ENCODE assay signal across 8 mouse cellular contexts in genomic region chr5:136473337-136473736, GRCm38 (mm10).
A peak's percentile ranks its signal among the peaks of the same experiment; 100 is the strongest.
DNase-seq lines count a peak whose midpoint lies in the region; ATAC-seq and TF ChIP-seq lines count a peak whose summit lies in the region.

No protein-coding gene starts in this region.

- no peak for TF ChIP-seq CTCF in heart, postnatal 0 days (IDR thresholded peaks at IDR 0.05; ENCODE audit: low read depth)

- H3K9ac ChIP-seq in hindbrain, embryonic 14.5 days: no peak overlapping the region
- no peak overlapping the region for H3K9ac ChIP-seq in hindbrain, embryonic 11.5 days (ENCODE audit: low read depth, low read length)
- no peak overlapping the region for H3K9ac ChIP-seq in heart, postnatal 0 days (replicated peaks; ENCODE audit: low read depth, low read length)
- H3K9ac ChIP-seq in limb, embryonic 15.5 days: no peak overlapping the region

- H3K27ac ChIP-seq in hindbrain, embryonic 14.5 days: peak overlapping the region; percentile 15; the same call in 1 of the 2 replicates
- H3K27ac ChIP-seq in hindbrain, embryonic 11.5 days (ENCODE audit: low read depth, low read length): no peak overlapping the region
- H3K27ac ChIP-seq in heart, postnatal 0 days (ENCODE audit: low read depth): peak overlapping the region; percentile 84
- H3K27ac ChIP-seq in limb, embryonic 15.5 days: peak overlapping the region; percentile 47

- H3K27me3 ChIP-seq in hindbrain, embryonic 14.5 days (ENCODE audit: control insufficient read depth, insufficient read depth, low read length): no peaks in the 10 kb centered on the region
- no peaks in the 10 kb centered on the region for H3K27me3 ChIP-seq in hindbrain, embryonic 11.5 days (ENCODE audit: control insufficient read depth, insufficient read depth, low read length)
- no peaks in the 10 kb centered on the region for H3K27me3 ChIP-seq in heart, postnatal 0 days (ENCODE audit: control insufficient read depth, insufficient read depth, low read length)
- peaks cover 11% of the 10 kb centered on the region for H3K27me3 ChIP-seq in limb, embryonic 15.5 days

- H3K4me1 ChIP-seq in hindbrain, embryonic 14.5 days (replicated peaks; ENCODE audit: control insufficient read depth, insufficient read depth, low read length): peaks cover 22% of the 10 kb centered on the region; the same call in 1 of the 2 replicates
- no peaks in the 10 kb centered on the region for H3K4me1 ChIP-seq in hindbrain, embryonic 11.5 days (replicated peaks; ENCODE audit: control insufficient read depth, insufficient read depth, low read length)
- H3K4me1 ChIP-seq in heart, postnatal 0 days (ENCODE audit: control insufficient read depth, insufficient read depth): peaks cover 68% of the 10 kb centered on the region
- peaks cover 49% of the 10 kb centered on the region for H3K4me1 ChIP-seq in limb, embryonic 15.5 days

- H3K4me3 ChIP-seq in hindbrain, embryonic 14.5 days (replicated peaks; ENCODE audit: low read length): no peak overlapping the region
- no peak overlapping the region for H3K4me3 ChIP-seq in hindbrain, embryonic 11.5 days (ENCODE audit: low read depth, low read length)
- H3K4me3 ChIP-seq in heart, postnatal 0 days (ENCODE audit: low read depth, low read length): no peak overlapping the region
- no peak overlapping the region for H3K4me3 ChIP-seq in limb, embryonic 15.5 days

- no peak for TF ChIP-seq EP300 in heart, postnatal 0 days (IDR thresholded peaks at IDR 0.05; ENCODE audit: low read depth)

- 57% methylated on average over 6 of the region's 6 CpGs for WGBS in hindbrain, embryonic 14.5 days
- WGBS in hindbrain, embryonic 11.5 days: 55% methylated on average over 6 of the region's 6 CpGs
- 29% methylated on average over 6 of the region's 6 CpGs for WGBS in heart, postnatal 0 days
- 39% methylated on average over 6 of the region's 6 CpGs for WGBS in limb, embryonic 15.5 days

- H3K36me3 ChIP-seq in hindbrain, embryonic 14.5 days (replicated peaks; ENCODE audit: control insufficient read depth, insufficient read depth): no peaks in the 10 kb centered on the region
- H3K36me3 ChIP-seq in hindbrain, embryonic 11.5 days (ENCODE audit: control insufficient read depth, insufficient read depth, low read length): no peaks in the 10 kb centered on the region
- 0 out of 2 replicates have a peak, but pooled peaks cover 3% of the 10 kb centered on the region for H3K36me3 ChIP-seq in heart, postnatal 0 days (replicated peaks; ENCODE audit: control insufficient read depth, insufficient read depth, low read length)
- H3K36me3 ChIP-seq in limb, embryonic 15.5 days: no peaks in the 10 kb centered on the region; the same call in 1 of the 2 replicates

- ATAC-seq in hindbrain, embryonic 14.5 days (ENCODE audit: low FRiP score): no peak
- ATAC-seq in hindbrain, embryonic 11.5 days (ENCODE audit: low FRiP score): no peak
- peak; percentile 81; the same call in 1 of the 2 replicates for ATAC-seq in heart, postnatal 0 days (ENCODE audit: insufficient read depth, low read depth)
- no peak for ATAC-seq in limb, embryonic 15.5 days (ENCODE audit: insufficient number of reproducible peaks, low FRiP score, low TSS enrichment, low read depth)

- H3K4me2 ChIP-seq in hindbrain, embryonic 14.5 days (replicated peaks): no peak overlapping the region
- H3K4me2 ChIP-seq in hindbrain, embryonic 11.5 days (replicated peaks; ENCODE audit: low read depth, low read length): no peak overlapping the region
- peak overlapping the region; percentile 8; the same call in 1 of the 2 replicates for H3K4me2 ChIP-seq in heart, postnatal 0 days (ENCODE audit: low read depth, low read length)
- H3K4me2 ChIP-seq in limb, embryonic 15.5 days: no peak overlapping the region

- DNase-seq in adrenal gland, adult (ENCODE audit: inconsistent age in 2 of 2, low spot score in 1 of 2): peak; percentile 43 to 66
- no peak for DNase-seq in adrenal gland, postnatal 4 days (ENCODE audit: low spot score in 2 of 2)
- DNase-seq in hindbrain, embryonic 14.5 days (ENCODE audit: low spot score): no peak
- no peak for DNase-seq in hindbrain, embryonic 11.5 days (ENCODE audit: low spot score)
- DNase-seq in heart, postnatal 0 days (ENCODE audit: low spot score): peak; percentile 72
- no peak for DNase-seq in right cerebral cortex, postnatal 25 days
- no peak for DNase-seq in right cerebral cortex, adult 18-20 months

- H3K9me3 ChIP-seq in hindbrain, embryonic 14.5 days (ENCODE audit: control insufficient read depth, low read length): no peaks in the 10 kb centered on the region
- no peaks in the 10 kb centered on the region for H3K9me3 ChIP-seq in hindbrain, embryonic 11.5 days (ENCODE audit: control insufficient read depth, low read length)
- H3K9me3 ChIP-seq in heart, postnatal 0 days (replicated peaks; ENCODE audit: control insufficient read depth, low read length): no peaks in the 10 kb centered on the region
- H3K9me3 ChIP-seq in limb, embryonic 15.5 days: no peaks in the 10 kb centered on the region

Comparison
In these comparisons a context has a peak if more than half of its experiments do, and no peak if none do; other contexts are left out.
1. DNase-seq: peak in adrenal gland, adult (2 of 2) and heart, postnatal 0 days (single experiment); none in adrenal gland, postnatal 4 days (0 of 2), hindbrain, embryonic 14.5 days (single experiment), hindbrain, embryonic 11.5 days (single experiment), right cerebral cortex, postnatal 25 days (single experiment) and right cerebral cortex, adult 18-20 months (single experiment).